Mouse (Mus musculus): ENCODE measurements around the gene Tenm3. TPM values are rescaled to one million over a fixed set of nuclear protein-coding genes. Genes with fewer than 3 reads are reported as not detected.

The Tenm3 gene
- polyA plus RNA-seq, 1 experiment from 2014 or later, result not detected

DNA sequence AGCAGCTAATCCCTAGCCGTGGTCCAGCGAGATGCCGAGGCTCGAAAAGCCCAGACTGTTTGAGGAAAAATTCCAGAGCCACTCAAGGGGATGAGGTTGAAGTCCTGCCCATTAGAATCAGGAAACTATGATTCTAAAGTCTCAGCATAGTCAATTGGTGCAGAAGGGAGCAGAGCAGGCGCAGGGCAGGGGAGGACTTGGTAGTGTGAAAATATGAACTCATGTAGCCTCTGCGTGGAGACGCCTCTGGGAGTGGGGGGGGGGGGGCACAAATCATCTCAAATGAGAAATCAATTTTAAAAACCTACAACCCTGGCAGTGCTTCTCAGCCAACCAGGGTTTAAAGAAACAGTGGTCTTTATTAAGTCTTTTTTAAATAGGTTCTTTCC lies 392.5 kb downstream of the Tenm3 start:
- no peaks in the 10 kb centered on the region for H3K36me3 ChIP-seq (ENCODE audit: inconsistent target)
- 81% methylated on average over 7 of the region's 7 CpGs for WGBS (ENCODE audit: missing documents)
- H3K27ac ChIP-seq, result no peak overlapping the region
- H3K4me3 ChIP-seq (ENCODE audit: inconsistent target), result no peak overlapping the region
- no peaks in the 10 kb centered on the region for H3K79me2 ChIP-seq (ENCODE audit: inconsistent target)

DNA sequence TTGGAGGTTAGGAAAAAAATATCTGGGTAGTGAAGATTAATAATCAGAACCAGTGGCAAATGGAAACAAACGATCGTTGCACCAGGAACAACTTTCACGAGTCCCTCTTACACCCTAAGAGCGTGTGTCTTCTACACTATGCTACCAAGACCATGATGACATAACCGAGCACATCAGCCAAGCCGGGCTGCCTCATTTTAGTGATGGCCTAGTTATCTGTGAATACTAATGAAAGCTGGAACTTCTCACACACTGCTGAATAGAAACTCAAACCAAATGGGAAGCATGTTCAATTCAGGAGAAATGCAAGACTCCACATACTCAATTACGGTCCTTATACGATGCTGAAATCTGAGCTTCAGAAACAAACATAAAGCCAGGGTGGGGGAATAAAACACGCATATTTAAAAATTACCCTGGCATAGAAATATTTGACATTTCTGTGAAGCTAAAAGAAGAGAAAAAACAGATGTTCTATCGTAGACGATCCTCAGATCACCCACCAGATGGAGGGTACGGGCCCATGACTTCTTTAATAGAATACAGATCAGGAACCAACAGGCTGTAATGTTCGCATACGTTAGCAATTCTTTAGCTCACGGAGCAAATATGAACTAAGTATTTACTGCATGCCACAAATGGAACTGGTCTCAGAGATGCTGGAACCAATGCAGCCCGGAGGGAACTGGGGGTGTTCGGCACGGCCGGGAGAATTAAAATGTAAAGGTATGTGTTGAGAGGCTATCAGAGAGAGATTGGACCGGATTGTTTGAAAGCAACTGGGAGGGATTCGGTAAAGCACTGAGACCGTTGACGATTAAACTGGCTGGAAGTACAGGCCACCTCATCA lies 393.1 kb downstream of the Tenm3 start:
- WGBS (ENCODE audit: missing documents), result 90% methylated on average over 23 of the region's 23 CpGs
- no peak overlapping the region for H3K27ac ChIP-seq

DNA sequence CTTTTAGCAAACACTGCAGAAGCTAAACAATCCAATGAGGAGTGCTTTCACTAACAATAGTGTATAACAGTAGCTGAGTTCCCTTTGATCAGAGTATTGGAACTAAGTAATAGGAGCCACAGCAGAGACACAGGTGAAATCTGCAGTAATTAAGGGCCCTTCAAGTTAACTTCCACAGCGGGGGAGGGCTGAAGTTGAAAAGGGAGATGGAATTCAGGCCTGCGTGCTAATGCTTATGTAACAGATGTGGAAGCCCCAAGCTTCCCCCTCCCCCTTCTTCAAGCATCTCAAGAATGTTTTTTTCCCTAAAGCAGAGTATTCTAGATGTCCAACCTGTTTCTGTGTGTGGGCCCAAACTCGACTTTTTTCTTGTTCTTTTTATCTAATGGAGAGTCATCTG lies 394.1 kb downstream of the Tenm3 start:
- no peaks in the 10 kb centered on the region for H3K79me2 ChIP-seq (ENCODE audit: inconsistent target)
- no peak overlapping the region for H3K27ac ChIP-seq
- no peaks in the 10 kb centered on the region for H3K36me3 ChIP-seq (ENCODE audit: inconsistent target)
- no peak overlapping the region for H3K4me3 ChIP-seq (ENCODE audit: inconsistent target)
- WGBS (ENCODE audit: missing documents), result 32% methylated on average over 3 of the region's 3 CpGs

More for the DNA sequence above, 393.1 kb downstream of the Tenm3 start:
- H3K4me3 ChIP-seq (ENCODE audit: inconsistent target), result no peak overlapping the region
- H3K79me2 ChIP-seq (ENCODE audit: inconsistent target), result no peaks in the 10 kb centered on the region
- no peaks in the 10 kb centered on the region for H3K36me3 ChIP-seq (ENCODE audit: inconsistent target)

GRCm38 (mm10) chr8:48445690-48446089 lies 398.1 kb downstream of the Tenm3 start:
- Histone ChIP-seq H3K79me2 (ENCODE audit: inconsistent target) (no peaks in the 10 kb centered on the region), H3K36me3 (ENCODE audit: inconsistent target) (no peaks in the 10 kb centered on the region), H3K27ac (no peak overlapping the region), H3K4me3 (ENCODE audit: inconsistent target) (no peak overlapping the region)
- 97% methylated on average over 4 of the region's 4 CpGs for WGBS (ENCODE audit: missing documents)

- 90% methylated on average over 12 of the region's 12 CpGs for WGBS (ENCODE audit: missing documents)
- H3K27ac ChIP-seq, result no peak overlapping the region
- H3K36me3 ChIP-seq (ENCODE audit: inconsistent target), result no peaks in the 10 kb centered on the region
- no peak overlapping the region for H3K4me3 ChIP-seq (ENCODE audit: inconsistent target)
- no peaks in the 10 kb centered on the region for H3K79me2 ChIP-seq (ENCODE audit: inconsistent target)
These were observed 404.3 kb downstream of the Tenm3 start for GRCm38 (mm10) chr8:48439491-48439890.

- Histone ChIP-seq H3K79me2 (ENCODE audit: inconsistent target) (no peaks in the 10 kb centered on the region), H3K4me3 (ENCODE audit: inconsistent target) (no peak overlapping the region), H3K27ac (no peak overlapping the region), H3K36me3 (ENCODE audit: inconsistent target) (no peaks in the 10 kb centered on the region)
- 72% methylated on average over 15 of the region's 16 CpGs for WGBS (ENCODE audit: missing documents)
These were observed 406.1 kb downstream of the Tenm3 start for GRCm38 (mm10) chr8:48437523-48438207.

GRCm38 (mm10) chr8:48425101-48425500 lies 418.6 kb downstream of the Tenm3 start:
- Histone ChIP-seq H3K27ac (no peak overlapping the region), H3K36me3 (ENCODE audit: inconsistent target) (no peaks in the 10 kb centered on the region), H3K79me2 (ENCODE audit: inconsistent target) (no peaks in the 10 kb centered on the region), H3K4me3 (ENCODE audit: inconsistent target) (no peak overlapping the region)
- WGBS (ENCODE audit: missing documents), result 68% methylated on average over 11 of the region's 11 CpGs

DNA sequence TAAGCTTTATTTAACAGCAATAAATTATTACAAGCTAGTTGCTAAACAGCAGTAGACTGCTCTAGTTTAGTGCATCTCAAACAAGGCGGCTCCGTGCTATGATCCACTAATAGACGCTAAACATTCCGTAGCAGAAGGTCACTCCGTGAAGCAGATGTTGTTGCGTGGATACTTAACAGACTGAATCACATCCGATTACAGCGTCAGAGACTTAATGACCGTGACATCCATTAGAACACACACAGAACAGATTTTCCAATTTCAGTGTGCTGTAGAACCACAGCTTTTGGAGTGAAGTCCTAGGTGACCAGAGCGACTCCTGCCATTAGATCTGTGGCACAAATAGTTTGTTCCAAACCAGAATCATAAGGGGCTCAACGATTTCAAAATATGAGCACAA lies 426.0 kb downstream of the Tenm3 start:
- Histone ChIP-seq H3K4me3 (ENCODE audit: inconsistent target) (no peak overlapping the region), H3K79me2 (ENCODE audit: inconsistent target) (no peaks in the 10 kb centered on the region), H3K36me3 (ENCODE audit: inconsistent target) (no peaks in the 10 kb centered on the region), H3K27ac (no peak overlapping the region)
- WGBS (ENCODE audit: missing documents), result 93% methylated on average over 11 of the region's 11 CpGs

GRCm38 (mm10) chr8:48410916-48411315 lies 432.8 kb downstream of the Tenm3 start:
- H3K27ac ChIP-seq, result no peak overlapping the region
- H3K4me3 ChIP-seq (ENCODE audit: inconsistent target), result no peak overlapping the region
- 90% methylated on average over 8 of the region's 8 CpGs for WGBS (ENCODE audit: missing documents)
- H3K36me3 ChIP-seq (ENCODE audit: inconsistent target), result no peaks in the 10 kb centered on the region
- no peaks in the 10 kb centered on the region for H3K79me2 ChIP-seq (ENCODE audit: inconsistent target)

DNA sequence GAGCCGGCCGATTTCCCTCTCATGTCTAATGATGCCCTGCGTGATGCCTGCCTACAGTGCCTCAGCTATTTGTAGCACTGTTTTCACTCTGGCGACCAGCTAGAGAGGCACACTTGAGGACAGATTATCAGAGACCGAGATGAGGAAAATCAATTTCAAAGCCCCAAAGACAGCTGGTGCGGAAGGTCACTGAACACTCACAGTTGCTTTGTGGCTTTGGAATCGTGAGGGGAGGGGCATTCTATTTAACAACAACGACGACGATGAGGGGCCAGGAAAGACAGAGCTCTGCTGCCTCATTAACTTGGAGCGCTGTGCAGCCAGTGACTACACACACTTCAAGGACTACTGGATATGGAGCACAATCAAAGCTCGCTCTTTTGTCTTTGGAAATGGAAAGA lies 443.2 kb downstream of the Tenm3 start:
- 89% methylated on average over 12 of the region's 12 CpGs for WGBS (ENCODE audit: missing documents)

GRCm38 (mm10) chr8:48385833-48386232 lies 457.9 kb downstream of the Tenm3 start:
- 85% methylated on average over 10 of the region's 10 CpGs for WGBS (ENCODE audit: missing documents)
- H3K4me3 ChIP-seq (ENCODE audit: inconsistent target), result no peak overlapping the region
- no peaks in the 10 kb centered on the region for H3K36me3 ChIP-seq (ENCODE audit: inconsistent target)
- H3K79me2 ChIP-seq (ENCODE audit: inconsistent target), result no peaks in the 10 kb centered on the region
- H3K27ac ChIP-seq, result no peak overlapping the region

More for the DNA sequence above, 443.2 kb downstream of the Tenm3 start:
- Histone ChIP-seq H3K27ac (no peak overlapping the region), H3K79me2 (ENCODE audit: inconsistent target) (no peaks in the 10 kb centered on the region), H3K4me3 (ENCODE audit: inconsistent target) (no peak overlapping the region), H3K36me3 (ENCODE audit: inconsistent target) (no peaks in the 10 kb centered on the region)

GRCm38 (mm10) chr8:48380035-48380434 lies 463.7 kb downstream of the Tenm3 start:
- H3K27ac ChIP-seq, result no peak overlapping the region
- WGBS (ENCODE audit: missing documents), result 91% methylated on average over 11 of the region's 12 CpGs
- H3K36me3 ChIP-seq (ENCODE audit: inconsistent target), result no peaks in the 10 kb centered on the region
- H3K4me3 ChIP-seq (ENCODE audit: inconsistent target), result no peak overlapping the region
- H3K79me2 ChIP-seq (ENCODE audit: inconsistent target), result no peaks in the 10 kb centered on the region

DNA sequence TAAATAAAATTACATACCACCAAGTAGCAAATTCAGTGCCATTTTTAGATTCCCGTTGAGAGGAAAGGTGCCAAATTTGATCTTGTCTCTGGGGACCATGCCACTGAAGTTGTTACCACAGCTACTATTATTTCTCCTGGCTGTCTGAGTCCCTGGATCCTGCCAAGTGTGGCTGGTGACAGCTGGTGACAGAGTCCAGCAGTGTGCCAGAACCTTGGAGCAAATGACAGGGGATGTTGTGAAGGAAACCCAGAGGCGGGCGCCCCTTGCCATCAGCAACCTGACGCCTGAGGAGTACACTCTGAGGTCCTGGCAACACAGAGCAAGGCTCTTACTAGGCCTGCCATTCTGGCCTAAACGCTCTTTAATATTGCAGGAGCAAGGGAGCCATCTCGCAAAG lies 467.0 kb downstream of the Tenm3 start:
- no peak overlapping the region for H3K27ac ChIP-seq
- no peak overlapping the region for H3K4me3 ChIP-seq (ENCODE audit: inconsistent target)
- H3K79me2 ChIP-seq (ENCODE audit: inconsistent target), result no peaks in the 10 kb centered on the region
- no peaks in the 10 kb centered on the region for H3K36me3 ChIP-seq (ENCODE audit: inconsistent target)
- 85% methylated on average over 6 of the region's 6 CpGs for WGBS (ENCODE audit: missing documents)

DNA sequence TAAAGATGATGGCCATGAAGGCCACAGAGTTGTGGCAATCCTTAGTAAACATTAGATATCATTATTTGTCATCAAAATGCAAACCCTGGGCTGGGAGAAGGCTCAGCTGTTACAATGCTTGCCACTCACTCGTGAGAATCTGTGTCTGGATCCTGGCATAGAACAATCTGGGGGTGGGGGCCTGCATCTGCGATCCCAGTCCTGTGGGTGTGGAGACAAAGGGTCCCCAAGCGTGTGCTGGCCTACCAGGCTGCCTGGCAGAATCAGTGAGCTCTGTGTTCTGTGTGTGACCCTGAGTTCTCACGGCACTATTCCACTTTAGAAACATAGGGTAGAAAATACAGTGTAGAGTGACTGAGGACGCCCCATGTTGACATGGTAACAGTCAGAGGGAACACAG lies 468.6 kb downstream of the Tenm3 start:
- Histone ChIP-seq H3K79me2 (ENCODE audit: inconsistent target) (no peaks in the 10 kb centered on the region), H3K4me3 (ENCODE audit: inconsistent target) (no peak overlapping the region), H3K27ac (no peak overlapping the region), H3K36me3 (ENCODE audit: inconsistent target) (no peaks in the 10 kb centered on the region)
- WGBS (ENCODE audit: missing documents), result 83% methylated on average over 5 of the region's 5 CpGs

DNA sequence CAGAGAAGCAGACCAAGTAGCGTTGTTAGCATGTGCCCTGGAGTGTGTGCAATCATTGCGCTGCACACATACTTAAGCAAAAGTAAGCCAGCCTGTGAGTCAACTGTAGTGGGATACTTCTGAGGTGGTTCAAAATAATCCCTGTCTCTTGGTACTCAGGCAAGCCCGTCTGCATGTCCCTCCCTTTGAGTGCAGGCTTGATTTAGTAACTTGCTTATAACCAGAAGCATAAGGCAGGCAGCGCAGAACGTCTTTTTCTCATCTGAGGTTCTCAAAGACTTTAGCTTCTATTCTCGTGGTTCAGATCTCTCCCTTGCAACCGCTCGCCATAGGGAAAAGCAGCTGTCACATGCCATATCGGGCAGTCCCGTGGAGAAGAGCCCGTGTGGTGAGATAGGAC lies 470.3 kb downstream of the Tenm3 start:
- H3K27ac ChIP-seq, result no peak overlapping the region
- no peaks in the 10 kb centered on the region for H3K36me3 ChIP-seq (ENCODE audit: inconsistent target)
- H3K79me2 ChIP-seq (ENCODE audit: inconsistent target), result no peaks in the 10 kb centered on the region
- no peak overlapping the region for H3K4me3 ChIP-seq (ENCODE audit: inconsistent target)
- WGBS (ENCODE audit: missing documents), result 84% methylated on average over 11 of the region's 11 CpGs

Measured in macrophage (primary cell).